Mouse (Mus musculus): ENCODE measurements at regions not wholly inside any gene's neighbourhood (a gene's known extent, or its start where the extent isn't known, plus 50 kb on each side); places are given as distances from the start of the nearest gene placed in this dataset.

GRCm38 (mm10) chr3:31405880-31406279 is 95.7 kb upstream of the Slc7a14 start:
- no peak for ATAC-seq (replicated peaks; ENCODE audit: low read depth, poor library complexity, severe bottlenecking)

- ATAC-seq (replicated peaks; ENCODE audit: low read depth, poor library complexity, severe bottlenecking), result no peak
These were observed 89.0 kb upstream of the Slc7a14 start for GRCm38 (mm10) chr3:31399136-31399535.

- ATAC-seq (replicated peaks; ENCODE audit: low read depth, poor library complexity, severe bottlenecking), result no peak
These were observed 84.4 kb upstream of the Slc7a14 start for GRCm38 (mm10) chr3:31394533-31394932.

GRCm38 (mm10) chr3:31389955-31390354 is 79.8 kb upstream of the Slc7a14 start:
- ATAC-seq (replicated peaks; ENCODE audit: low read depth, poor library complexity, severe bottlenecking), result 0 out of 2 replicates have a peak, but pooled peaks have one; percentile 45

- ATAC-seq (replicated peaks; ENCODE audit: low read depth, poor library complexity, severe bottlenecking), result no peak
These were observed 65.5 kb upstream of the Slc7a14 start for GRCm38 (mm10) chr3:31375678-31376077.

GRCm38 (mm10) chr3:31374061-31374460 is 63.9 kb upstream of the Slc7a14 start:
- ATAC-seq (replicated peaks; ENCODE audit: low read depth, poor library complexity, severe bottlenecking), result no peak

DNA sequence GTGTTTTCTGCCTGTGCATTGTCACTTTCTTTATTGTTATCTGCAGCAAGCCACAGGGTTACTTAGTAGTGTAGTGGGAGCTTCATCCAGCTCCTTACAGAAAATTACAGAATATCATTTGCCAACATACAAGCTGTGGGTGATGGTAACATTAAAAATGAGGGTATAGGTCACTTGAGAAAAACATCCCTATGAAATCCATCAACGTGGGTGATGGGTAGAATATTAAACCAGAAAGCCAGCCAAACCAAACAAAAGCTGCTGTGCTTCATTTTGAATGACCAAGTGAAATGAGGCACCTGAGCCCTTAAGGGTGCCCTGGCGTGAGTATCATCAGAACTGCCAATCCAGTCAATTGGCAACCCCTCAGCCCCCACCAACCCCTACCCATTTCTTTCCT is 58.1 kb upstream of the Slc7a14 start:
- ATAC-seq (replicated peaks; ENCODE audit: low read depth, poor library complexity, severe bottlenecking), result no peak

Data from common myeloid progenitor, adult 5-6 weeks (primary cell).